25 mouse cellular contexts compared by ENCODE assay signal in the genomic region with DNA sequence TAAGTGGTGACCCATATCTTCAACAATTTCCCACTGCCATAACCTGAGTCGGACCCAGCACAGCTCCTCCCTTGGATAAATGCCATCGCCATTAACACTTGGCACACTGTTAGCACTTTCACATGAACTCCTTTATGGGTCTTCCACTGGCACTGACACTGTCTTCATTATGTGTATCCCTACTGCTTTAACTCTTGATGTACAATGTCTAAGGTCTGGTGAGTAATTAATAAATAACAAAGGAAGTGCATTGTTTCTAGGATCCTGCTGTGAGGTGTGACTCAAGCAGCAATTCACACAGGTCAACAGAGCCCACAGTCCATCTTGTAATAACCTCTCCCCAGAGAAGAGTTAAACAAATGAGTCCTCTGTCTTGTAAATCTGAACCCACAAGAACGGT. TPM values are rescaled to one million over a fixed set of nuclear protein-coding genes. Genes with fewer than 3 reads are reported as not detected.
DNase-seq lines count a peak whose midpoint lies in the region; ATAC-seq lines count a peak whose summit lies in the region.
"Had no signal": no experiment of that assay in that cellular context is flagged by ENCODE, and none has a peak within 500 bp of the region (broad histone marks: within the 10 kb centered on the region; RNA-seq: fewer than 3 reads in every experiment).

No protein-coding gene starts in this region.

- no peak overlapping the region for H3K4me2 ChIP-seq in hindbrain, embryonic 14.5 days (replicated peaks)
- no peak overlapping the region for H3K4me2 ChIP-seq in hindbrain, embryonic 16.5 days (ENCODE audit: low read length)
- H3K4me2 ChIP-seq: forebrain, embryonic 12.5 days; liver, embryonic 12.5 days; midbrain, embryonic 12.5 days had no signal

- H3K9me3 ChIP-seq in hindbrain, embryonic 14.5 days (ENCODE audit: control insufficient read depth, low read length): no peaks in the 10 kb centered on the region
- H3K9me3 ChIP-seq in hindbrain, embryonic 16.5 days (ENCODE audit: control insufficient read depth, low read length): no peaks in the 10 kb centered on the region
- H3K9me3 ChIP-seq: forebrain, embryonic 12.5 days; liver, embryonic 12.5 days; megakaryocyte, embryonic 14.5 days; midbrain, embryonic 12.5 days had no signal

- 77% methylated on average over 3 of the region's 3 CpGs for WGBS in hindbrain, embryonic 14.5 days
- 64% methylated on average over 3 of the region's 3 CpGs for WGBS in hindbrain, embryonic 16.5 days
- 26% methylated on average over 3 of the region's 3 CpGs for WGBS in large intestine, adult 2 months

- peak; percentile 18 for DNase-seq in hindbrain, embryonic 14.5 days (ENCODE audit: low spot score)
- DNase-seq in ES-CJ7 (ENCODE audit: low read depth, low spot score) (peak; percentile 21), ZHBTc4 (ENCODE audit: low read depth, low spot score) (peak; percentile 32)
- peak; percentile 76 for DNase-seq in large intestine, adult 2 months (ENCODE audit: low read depth, low spot score)
- DNase-seq in adrenal gland, adult 2 months: no peak
- DNase-seq: adrenal gland, postnatal 25 days; cerebellum, adult 18-20 months; gastrocnemius, postnatal 14 days; kidney, adult 8-10 months; kidney, postnatal 14 days; left cerebral cortex, postnatal 4 days; liver, postnatal 0 days; lung, postnatal 36 days; thymus, postnatal 4 days had no signal

- no peak overlapping the region for H3K4me3 ChIP-seq in hindbrain, embryonic 14.5 days (replicated peaks; ENCODE audit: low read length)
- H3K4me3 ChIP-seq in hindbrain, embryonic 16.5 days (ENCODE audit: low read length): no peak overlapping the region
- H3K4me3 ChIP-seq: erythroblast, embryonic 14.5 days; forebrain, embryonic 12.5 days; liver, embryonic 12.5 days; megakaryocyte, embryonic 14.5 days; midbrain, embryonic 12.5 days had no signal

- H3K4me1 ChIP-seq in hindbrain, embryonic 14.5 days (replicated peaks; ENCODE audit: control insufficient read depth, insufficient read depth, low read length): no peaks in the 10 kb centered on the region
- no peaks in the 10 kb centered on the region for H3K4me1 ChIP-seq in hindbrain, embryonic 16.5 days (ENCODE audit: control insufficient read depth, insufficient read depth, low read depth, low read length)
- H3K4me1 ChIP-seq: forebrain, embryonic 12.5 days; megakaryocyte, embryonic 14.5 days; midbrain, embryonic 12.5 days had no signal

- H3K27ac ChIP-seq in hindbrain, embryonic 14.5 days: no peak overlapping the region
- H3K27ac ChIP-seq in hindbrain, embryonic 16.5 days (ENCODE audit: low read depth, low read length): no peak overlapping the region
- H3K27ac ChIP-seq: forebrain, embryonic 12.5 days; liver, embryonic 12.5 days; midbrain, embryonic 12.5 days had no signal

- peaks cover 30% of the 10 kb centered on the region for H3K36me3 ChIP-seq in hindbrain, embryonic 14.5 days (replicated peaks; ENCODE audit: control insufficient read depth, insufficient read depth)
- H3K36me3 ChIP-seq in hindbrain, embryonic 16.5 days (ENCODE audit: control insufficient read depth, insufficient read depth, low read length): peaks cover 10% of the 10 kb centered on the region

- H3K27me3 ChIP-seq in hindbrain, embryonic 14.5 days (ENCODE audit: control insufficient read depth, insufficient read depth, low read length): no peaks in the 10 kb centered on the region
- H3K27me3 ChIP-seq in hindbrain, embryonic 16.5 days (replicated peaks; ENCODE audit: control insufficient read depth, insufficient read depth, low read length): no peaks in the 10 kb centered on the region
- H3K27me3 ChIP-seq: forebrain, embryonic 12.5 days; liver, embryonic 12.5 days; megakaryocyte, embryonic 14.5 days; midbrain, embryonic 12.5 days had no signal

- H3K9ac ChIP-seq in hindbrain, embryonic 14.5 days: no peak overlapping the region
- H3K9ac ChIP-seq in hindbrain, embryonic 16.5 days (ENCODE audit: low read depth, low read length): no peak overlapping the region
- H3K9ac ChIP-seq: forebrain, embryonic 12.5 days; liver, embryonic 12.5 days; liver, postnatal 0 days; midbrain, embryonic 12.5 days had no signal

- no peak for ATAC-seq in hindbrain, embryonic 14.5 days (ENCODE audit: low FRiP score)
- ATAC-seq in hindbrain, embryonic 16.5 days: no peak
- ATAC-seq in megakaryocyte, adult 5-6 weeks (ENCODE audit: poor library complexity, severe bottlenecking): no peak
- ATAC-seq: liver, embryonic 12.5 days; liver, postnatal 0 days had no signal

RNA-seq across cellular contexts. Expression of a gene that starts 8.7 kb away (rescaled TPM):
- 0.05 and 0.07 TPM in 2 replicates for polyA plus RNA-seq in hindbrain, embryonic 14.5 days (2014; fragmentation: Nextera tagmentation; extraction: Ambion mirVana)
- 0.05 and 0.15 TPM in 2 replicates for polyA plus RNA-seq in hindbrain, embryonic 16.5 days (2015; fragmentation: Nextera tagmentation; extraction: Ambion mirVana)
- 18.6 and 19.6 TPM in 2 replicates for polyA plus RNA-seq in large intestine, adult 2 months (2012; rRNA removed)
- 0.23 and 1.8 TPM in 2 replicates for total RNA-seq in megakaryocyte, adult 5-6 weeks (2015)
- 1.5 and 2.3 TPM in 2 replicates for total RNA-seq in megakaryocyte, adult 5-6 weeks (2017)
- under 1 TPM; 0.07 to 0.12 TPM for total RNA-seq in adrenal gland, adult 2 months (2021)
- 0.04 and 0.06 TPM in 2 replicates for polyA plus RNA-seq in adrenal gland, adult 2 months (2012; rRNA removed)
- total RNA-seq: gastrocnemius, postnatal 14 days; granulocyte monocyte progenitor cell, adult 5-6 weeks had no signal
- polyA plus RNA-seq: erythroblast, embryonic 14.5 days; forebrain, embryonic 12.5 days; heart, embryonic 14.5 days; hindbrain, embryonic 11.5 days; liver, embryonic 12.5 days; lung, embryonic 16.5 days; midbrain, embryonic 12.5 days had no signal

RNA-seq across cellular contexts. Expression of a gene that starts 31.0 kb away (rescaled TPM):
- 77.3 and 81.3 TPM in 2 replicates for polyA plus RNA-seq in hindbrain, embryonic 14.5 days (2014; fragmentation: Nextera tagmentation; extraction: Ambion mirVana)
- polyA plus RNA-seq in hindbrain, embryonic 16.5 days (2015; fragmentation: Nextera tagmentation; extraction: Ambion mirVana): 68.3 and 69.2 TPM in 2 replicates
- polyA plus RNA-seq in large intestine, adult 2 months (2012; rRNA removed): 15.4 and 21.1 TPM in 2 replicates
- 36.7 and 48.1 TPM in 2 replicates for total RNA-seq in megakaryocyte, adult 5-6 weeks (2015)
- 43.0 and 43.7 TPM in 2 replicates for total RNA-seq in megakaryocyte, adult 5-6 weeks (2017)
- 10 to 100 TPM; 27.2 to 27.9 TPM for total RNA-seq in adrenal gland, adult 2 months (2021)
- polyA plus RNA-seq in adrenal gland, adult 2 months (2012; rRNA removed): 13.9 and 17.1 TPM in 2 replicates

Comparison
In these comparisons a context has a peak if more than half of its experiments do, and no peak if none do; other contexts are left out.
1. RNA of a gene that starts 8.7 kb away (polyA plus RNA-seq): 18.6 to 19.6 TPM in large intestine, adult 2 months; 0.05 to 0.15 TPM in hindbrain, embryonic 16.5 days, 0.05 to 0.07 TPM in hindbrain, embryonic 14.5 days and 0.04 to 0.06 TPM in adrenal gland, adult 2 months; every median in the first group is over 10 times any median in the second.